Comparison of ENCODE assay signal across 20 mouse cellular contexts in genomic region chr1:76975077-76975945, GRCm38 (mm10).
A peak's percentile ranks its signal among the peaks of the same experiment; 100 is the strongest.
DNase-seq lines count a peak whose midpoint lies in the region; ATAC-seq lines count a peak whose summit lies in the region.
"Had no signal": no experiment of that assay in that cellular context is flagged by ENCODE, and none has a peak within 500 bp of the region (broad histone marks: within the 10 kb centered on the region; RNA-seq: fewer than 3 reads in every experiment).

No protein-coding gene starts in this region.

- no peaks in the 10 kb centered on the region for H3K9me3 ChIP-seq in heart, embryonic 15.5 days (replicated peaks)
- no peaks in the 10 kb centered on the region for H3K9me3 ChIP-seq in lung, embryonic 16.5 days (ENCODE audit: control insufficient read depth, low read length)
- no peaks in the 10 kb centered on the region for H3K9me3 ChIP-seq in embryonic facial prominence, embryonic 10.5 days
- H3K9me3 ChIP-seq: embryonic facial prominence, embryonic 15.5 days; hindbrain, embryonic 15.5 days; limb, embryonic 13.5 days; midbrain, embryonic 13.5 days had no signal

- H3K27me3 ChIP-seq in heart, embryonic 15.5 days = no peaks in the 10 kb centered on the region
- H3K27me3 ChIP-seq in lung, embryonic 16.5 days (ENCODE audit: control insufficient read depth, insufficient read depth, low read depth, low read length) = no peaks in the 10 kb centered on the region
- H3K27me3 ChIP-seq in embryonic facial prominence, embryonic 10.5 days (replicated peaks; ENCODE audit: low read depth, poor library complexity, severe bottlenecking) = no peaks in the 10 kb centered on the region
- H3K27me3 ChIP-seq: embryonic facial prominence, embryonic 15.5 days; hindbrain, embryonic 15.5 days; midbrain, embryonic 13.5 days had no signal

- no peaks in the 10 kb centered on the region for H3K36me3 ChIP-seq in heart, embryonic 15.5 days
- no peaks in the 10 kb centered on the region for H3K36me3 ChIP-seq in lung, embryonic 16.5 days (ENCODE audit: control insufficient read depth, insufficient read depth, low read length)
- no peaks in the 10 kb centered on the region for H3K36me3 ChIP-seq in embryonic facial prominence, embryonic 10.5 days (replicated peaks)
- H3K36me3 ChIP-seq: embryonic facial prominence, embryonic 15.5 days; hindbrain, embryonic 15.5 days; limb, embryonic 13.5 days; midbrain, embryonic 13.5 days had no signal

- H3K27ac ChIP-seq in heart, embryonic 15.5 days = 0 out of 2 replicates have a peak overlapping the region, but pooled peaks have one; percentile 15
- H3K27ac ChIP-seq in lung, embryonic 16.5 days (ENCODE audit: low read length) = no peak overlapping the region
- H3K27ac ChIP-seq in embryonic facial prominence, embryonic 10.5 days (replicated peaks) = 0 out of 2 replicates have a peak overlapping the region, but pooled peaks have one; percentile 15
- H3K27ac ChIP-seq: embryonic facial prominence, embryonic 15.5 days; hindbrain, embryonic 15.5 days; limb, embryonic 13.5 days; midbrain, embryonic 13.5 days had no signal

- no peak overlapping the region for H3K4me2 ChIP-seq in heart, embryonic 15.5 days
- no peak overlapping the region for H3K4me2 ChIP-seq in lung, embryonic 16.5 days (ENCODE audit: low read depth, low read length)
- H3K4me2 ChIP-seq: embryonic facial prominence, embryonic 15.5 days; hindbrain, embryonic 15.5 days; limb, embryonic 13.5 days; midbrain, embryonic 13.5 days had no signal

- DNase-seq in heart, adult 18-20 months = no peak
- DNase-seq in lung, postnatal 4 days = no peak
- peak; percentile 33 for DNase-seq in embryo, embryonic 10 days (ENCODE audit: low spot score)
- DNase-seq in embryonic facial prominence, embryonic 10.5 days (ENCODE audit: low spot score) = no peak
- DNase-seq in T-cell, adult 2 months (ENCODE audit: low spot score) = no peak
- DNase-seq: adrenal gland, postnatal 14 days; cerebellum, adult 18-20 months; cerebellum, postnatal 36 days; gastrocnemius, postnatal 36 days; kidney, adult 18-20 months; kidney, postnatal 14 days; lung, postnatal 14 days; thymus, adult 2 months had no signal

- H3K4me3 ChIP-seq in heart, embryonic 15.5 days = no peak overlapping the region
- no peak overlapping the region for H3K4me3 ChIP-seq in lung, embryonic 16.5 days (ENCODE audit: low read length)
- no peak overlapping the region for H3K4me3 ChIP-seq in embryonic facial prominence, embryonic 10.5 days
- H3K4me3 ChIP-seq: embryonic facial prominence, embryonic 15.5 days; hindbrain, embryonic 15.5 days; limb, embryonic 13.5 days; midbrain, embryonic 13.5 days had no signal

- H3K4me1 ChIP-seq in heart, embryonic 15.5 days (replicated peaks) = peaks cover 15% of the 10 kb centered on the region
- peaks cover 11% of the 10 kb centered on the region for H3K4me1 ChIP-seq in lung, embryonic 16.5 days (replicated peaks; ENCODE audit: control insufficient read depth, insufficient read depth, low read length)
- H3K4me1 ChIP-seq in embryonic facial prominence, embryonic 10.5 days = peaks cover 21% of the 10 kb centered on the region
- H3K4me1 ChIP-seq: hindbrain, embryonic 15.5 days had no signal

- 45% methylated on average over 12 of the region's 12 CpGs for WGBS in heart, embryonic 15.5 days
- 28% methylated on average over 12 of the region's 12 CpGs for WGBS in lung, embryonic 16.5 days
- WGBS in embryonic facial prominence, embryonic 10.5 days = 74% methylated on average over 12 of the region's 12 CpGs

- ATAC-seq in heart, embryonic 15.5 days (replicated peaks; ENCODE audit: insufficient number of reproducible peaks, insufficient read depth, low FRiP score, low read depth) = no peak
- ATAC-seq in lung, embryonic 16.5 days (ENCODE audit: low read depth) = peak; percentile 76
- ATAC-seq: activated CD4-positive, CD25-positive, alpha-beta regulatory T cell, adult 4 months; midbrain, embryonic 13.5 days had no signal

- no peak overlapping the region for H3K9ac ChIP-seq in heart, embryonic 15.5 days
- no peak overlapping the region for H3K9ac ChIP-seq in lung, embryonic 16.5 days (ENCODE audit: low read length)
- H3K9ac ChIP-seq: embryonic facial prominence, embryonic 15.5 days; hindbrain, embryonic 15.5 days; limb, embryonic 13.5 days; midbrain, embryonic 13.5 days had no signal
